Mouse (Mus musculus): ENCODE measurements around the gene Rnf181.

DNA sequence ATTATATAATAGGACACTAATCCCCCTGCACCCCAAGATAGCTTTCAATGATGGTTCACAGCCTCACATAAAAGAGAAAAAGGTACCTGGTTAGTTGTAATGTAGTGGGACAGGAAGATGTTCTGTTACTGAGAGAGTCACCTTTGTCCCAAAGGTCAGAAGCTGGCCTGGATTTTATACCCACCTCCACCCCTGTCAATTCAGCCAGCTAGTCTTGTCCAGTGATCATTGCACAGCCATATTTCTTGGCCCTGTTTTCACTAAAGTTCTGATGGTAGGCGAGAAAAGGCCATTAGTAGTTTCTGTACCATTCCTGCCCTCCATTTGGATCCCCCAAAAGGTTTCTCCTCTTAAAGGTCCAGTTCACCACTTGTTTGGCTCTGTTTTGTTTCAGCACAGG lies 12.7 kb downstream of the Rnf181 start:
- TF ChIP-seq CTCF (IDR thresholded peaks at IDR 0.05; ENCODE audit: borderline replicate concordance, insufficient read depth, low read depth, low read length) (no peak), POLR2A (IDR thresholded peaks at IDR 0.05; ENCODE audit: borderline replicate concordance, insufficient read depth, low read length) (no peak)

All from cerebellum, adult 2 months (tissue).